Mouse (Mus musculus) cortical plate, adult 2 months (tissue): ENCODE data around the gene Pip5k1b.

Experiments used
- CTCF ChIP-seq: fragments of 200-500 bp; IDR thresholded peaks from 2 replicates; pipeline ENCODE4 v1.5.1; 2011; ENCODE audit warnings: mild to moderate bottlenecking, control low read depth, low read length; ENCODE audit not compliant: insufficient read depth; ENCODE audit errors: extremely low read depth
- POLR2A ChIP-seq: fragments of 200-500 bp; IDR thresholded peaks from 2 replicates; pipeline ENCODE4 v1.6.1; 2011; ENCODE audit warnings: mild to moderate bottlenecking, low read length, control low read depth; ENCODE audit not compliant: insufficient read depth; ENCODE audit errors: extremely low read depth

GRCm38 (mm10) chr19:24452441-24452898 is 103.2 kb downstream of the Pip5k1b start:
- TF ChIP-seq POLR2A (no peak), CTCF (no peak)
